Mouse (Mus musculus) thymus, postnatal 0 days (tissue): ENCODE results near the gene Rrnad1. TPM values are rescaled to one million over a fixed set of nuclear protein-coding genes. Genes with fewer than 3 reads are reported as not detected.

ENCODE experiments used
- DNase-seq: peaks from one replicate; pipeline ENCODE4 v3.0.0-alpha.2; 2015; ENCODE audit warnings: low spot score
- polyA plus RNA-seq: library from polyadenylated mRNA; unstranded; fragments of >200 nt; fragmentation: Nextera tagmentation; extraction: Ambion mirVana; gene quantifications from 2 replicates; pipeline ENCODE4 v1.2.1, GENCODE M21; 2015

Rrnad1 gene
- polyA plus RNA-seq, result 15.7 and 16.6 TPM in 2 replicates

GRCm38 (mm10) chr3:87930078-87930795, at the start of gene Rrnad1, which contains the start of gene Isg20l2:
Gene Rrnad1 (minus strand): TSS chr3:87930717.
Gene Isg20l2 (plus strand): TSS chr3:87930314.
- peak; percentile 97 for DNase-seq

DNA sequence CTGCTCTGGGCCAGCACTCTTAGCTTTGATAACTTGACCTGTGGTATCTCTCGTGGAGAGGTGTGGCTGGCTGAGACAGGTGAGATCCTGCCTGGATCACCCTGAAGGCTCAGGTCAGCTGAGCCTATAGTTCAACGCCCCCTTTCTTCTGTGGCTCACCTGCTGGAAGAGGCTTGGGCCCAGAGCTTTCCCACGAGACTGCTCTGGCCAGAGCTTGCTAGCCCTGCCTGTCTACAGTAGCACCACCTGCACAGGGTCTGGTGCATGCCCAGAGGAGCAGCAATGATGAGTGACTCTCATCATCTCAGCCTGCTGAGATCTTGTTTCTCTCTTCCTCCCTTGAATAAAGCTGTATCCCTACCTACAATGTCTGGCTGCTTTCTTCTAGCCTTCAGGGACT, 49.6 kb upstream of the Rrnad1 start:
- no peak for DNase-seq

- DNase-seq, result no peak
These were observed 49.0 kb upstream of the Rrnad1 start for GRCm38 (mm10) chr3:87979493-87979892.

- no peak for DNase-seq
These were observed 44.0 kb upstream of the Rrnad1 start for GRCm38 (mm10) chr3:87974381-87974987.

GRCm38 (mm10) chr3:87973593-87974380, 43.3 kb upstream of the Rrnad1 start:
- no peak for DNase-seq

DNA sequence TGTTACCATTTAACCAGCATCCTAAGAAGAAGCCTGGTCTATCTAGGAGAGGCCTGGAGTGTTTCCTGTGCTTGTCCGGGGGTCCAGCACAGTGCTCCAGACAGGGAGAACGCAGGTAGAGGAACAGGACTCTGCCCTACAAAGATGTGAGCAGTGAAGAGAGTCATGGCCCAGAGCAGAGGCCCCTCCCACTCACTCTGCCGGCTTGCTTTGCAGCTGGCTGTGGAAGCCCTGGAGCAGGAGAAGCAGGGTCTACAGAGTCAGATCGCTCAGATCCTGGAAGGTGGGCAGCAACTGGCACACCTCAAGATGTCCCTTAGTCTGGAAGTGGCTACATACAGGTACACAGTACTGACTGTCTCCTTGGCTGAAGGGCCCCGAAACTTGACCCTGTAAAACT, 42.3 kb upstream of the Rrnad1 start:
- no peak for DNase-seq

DNA sequence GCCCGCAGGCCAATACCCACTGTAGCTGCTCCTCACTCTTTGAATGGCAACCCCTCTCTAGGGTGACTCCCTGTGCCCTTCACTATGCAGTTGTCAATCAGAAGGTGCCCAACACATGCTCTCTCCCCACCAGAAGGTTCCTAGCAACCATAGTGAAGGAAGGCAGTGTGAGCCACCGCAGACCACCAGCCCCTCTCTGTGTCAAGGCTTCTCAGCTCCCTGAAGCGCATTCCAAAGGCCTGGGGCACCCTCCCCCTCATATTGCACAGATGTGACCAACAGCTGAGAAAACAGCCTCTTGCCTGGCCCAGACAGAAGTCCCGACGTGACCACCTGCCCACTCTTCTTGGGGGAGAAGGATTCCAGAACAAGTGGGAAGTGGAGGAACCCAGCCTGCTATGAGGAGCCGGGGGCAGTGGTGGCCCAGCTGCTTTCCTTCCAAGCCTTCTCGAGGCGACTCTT, 41.7 kb upstream of the Rrnad1 start:
- DNase-seq, result no peak

DNA sequence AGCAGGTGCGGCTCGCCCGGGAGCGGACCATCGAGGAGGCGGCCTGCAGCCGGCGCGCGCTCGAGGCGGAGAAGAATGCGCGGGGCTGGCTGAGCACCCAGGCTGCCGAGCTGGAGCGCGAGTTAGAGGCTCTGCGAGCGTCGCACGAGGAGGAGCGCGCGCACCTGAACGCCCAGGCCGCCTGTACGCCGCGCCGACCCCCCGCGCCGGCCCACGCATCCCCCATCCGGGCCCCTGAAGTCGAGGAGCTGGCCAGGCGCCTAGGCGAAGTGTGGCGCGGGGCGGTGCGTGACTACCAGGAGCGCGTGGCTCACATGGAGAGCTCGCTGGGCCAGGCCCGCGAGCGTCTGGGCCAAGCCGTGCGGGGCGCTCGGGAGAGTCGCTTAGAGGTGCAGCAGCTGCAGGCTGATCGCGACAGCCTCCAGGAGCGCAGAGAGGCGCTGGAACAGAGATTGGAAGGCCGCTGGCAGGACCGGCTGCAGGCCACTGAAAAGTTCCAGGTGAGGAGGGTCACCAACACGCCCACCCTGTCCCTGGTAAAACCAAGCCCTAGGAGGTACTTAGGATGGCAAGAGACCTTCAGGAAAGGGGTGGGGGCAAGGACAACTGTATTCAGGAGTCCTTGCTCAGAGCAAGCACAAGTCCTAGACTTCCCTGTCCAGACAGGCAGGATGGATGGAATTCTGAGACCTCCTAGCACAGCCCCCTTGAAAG, 41.1 kb upstream of the Rrnad1 start:
- no peak for DNase-seq

DNA sequence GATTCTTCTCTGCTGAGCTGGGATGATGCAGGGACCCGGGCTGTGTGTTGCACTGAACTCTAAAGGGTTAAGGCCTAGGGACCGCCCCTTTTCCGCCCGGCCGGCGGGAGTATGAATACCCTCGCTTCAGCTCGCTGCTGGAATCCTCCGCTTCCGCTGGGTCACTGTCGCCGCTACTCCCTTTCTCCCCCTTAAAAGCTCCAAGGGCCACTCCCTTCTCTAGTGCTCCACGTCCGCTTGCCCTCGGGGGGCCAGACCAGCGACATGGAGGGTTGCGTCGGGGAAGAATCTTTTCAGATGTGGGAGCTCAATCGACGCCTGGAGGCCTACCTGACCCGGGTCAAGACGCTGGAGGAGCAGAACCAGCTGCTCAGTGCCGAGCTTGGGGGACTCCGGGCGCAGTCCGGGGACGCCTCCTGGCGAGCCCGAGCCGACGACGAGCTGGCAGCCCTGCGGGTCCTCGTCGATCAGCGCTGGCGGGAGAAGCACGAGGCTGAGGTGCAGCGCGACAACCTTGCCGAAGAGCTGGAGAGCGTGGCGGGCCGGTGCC, 40.5 kb upstream of the Rrnad1 start, which contains the start of gene Nes:
Gene Nes, plus strand, starts transcription at position 140 of the 550 bp plus-strand sequence.
- DNase-seq, result peak; percentile 33

DNA sequence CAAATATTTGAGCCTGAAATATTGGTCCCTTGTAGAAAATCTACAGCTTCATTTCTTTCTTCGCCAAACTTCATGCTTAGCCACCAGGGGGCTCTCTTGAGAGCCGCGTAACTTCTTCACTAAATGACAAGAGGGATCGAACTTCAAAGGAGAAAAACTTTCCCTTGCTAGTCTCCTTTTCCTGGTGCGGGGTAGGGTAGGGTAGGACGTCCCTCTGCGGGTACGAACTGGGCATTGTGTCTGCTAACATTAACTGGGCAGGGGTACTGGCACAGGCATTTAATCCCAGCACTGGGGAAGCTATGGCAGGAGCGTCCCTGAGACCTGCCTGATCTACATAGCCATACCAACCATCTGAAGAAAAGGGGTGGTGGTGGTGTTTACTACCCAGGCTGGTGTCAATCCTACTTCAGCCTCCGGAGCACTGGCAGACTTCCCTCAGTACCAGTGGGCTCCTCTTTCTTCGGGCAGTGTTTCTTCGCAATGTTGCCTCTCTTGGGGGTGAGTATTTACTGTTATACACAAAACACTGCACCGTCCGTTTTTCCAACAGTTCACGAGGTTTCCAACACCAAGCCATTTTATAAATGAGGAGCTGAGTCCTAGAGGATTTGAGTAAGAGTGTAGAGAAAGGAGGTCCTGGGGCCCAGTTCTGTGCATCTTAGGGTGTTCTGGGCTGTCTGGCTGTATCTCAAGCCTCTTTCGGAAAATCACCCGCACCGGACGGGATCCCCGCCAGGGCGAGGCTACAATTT, 39.8 kb upstream of the Rrnad1 start:
- DNase-seq, result peak; percentile 81

DNA sequence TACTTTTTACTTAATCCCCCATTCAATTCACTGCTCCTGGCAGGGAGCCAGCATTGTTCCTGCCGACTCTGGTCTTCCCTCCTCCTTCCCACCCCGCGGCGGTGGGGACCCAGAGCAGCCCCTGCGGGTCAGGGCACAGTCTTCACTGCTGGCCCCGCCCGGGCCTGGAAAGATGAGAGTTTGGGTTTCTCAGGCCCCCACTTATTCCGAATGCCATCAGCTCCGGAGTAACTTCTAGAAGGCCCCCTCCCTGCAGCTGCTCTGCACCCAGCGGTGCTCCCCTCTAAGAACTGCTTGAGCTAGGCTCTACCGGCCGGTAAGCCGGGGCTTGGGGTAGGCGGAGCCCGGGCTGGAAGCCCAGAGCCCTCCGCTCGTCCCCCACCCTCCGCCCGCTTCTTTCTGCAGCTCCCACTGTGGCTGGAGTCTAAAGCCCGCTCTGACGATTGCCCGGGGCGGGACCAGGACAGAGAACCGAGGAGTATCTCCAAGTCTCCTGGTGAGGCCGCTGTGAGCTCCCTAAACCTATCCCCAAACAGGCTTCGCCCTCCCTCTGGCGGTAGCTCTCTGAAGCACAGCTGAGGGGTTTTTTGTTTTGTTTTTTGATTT, 30.2 kb upstream of the Rrnad1 start:
- DNase-seq, result peak; percentile 78

DNA sequence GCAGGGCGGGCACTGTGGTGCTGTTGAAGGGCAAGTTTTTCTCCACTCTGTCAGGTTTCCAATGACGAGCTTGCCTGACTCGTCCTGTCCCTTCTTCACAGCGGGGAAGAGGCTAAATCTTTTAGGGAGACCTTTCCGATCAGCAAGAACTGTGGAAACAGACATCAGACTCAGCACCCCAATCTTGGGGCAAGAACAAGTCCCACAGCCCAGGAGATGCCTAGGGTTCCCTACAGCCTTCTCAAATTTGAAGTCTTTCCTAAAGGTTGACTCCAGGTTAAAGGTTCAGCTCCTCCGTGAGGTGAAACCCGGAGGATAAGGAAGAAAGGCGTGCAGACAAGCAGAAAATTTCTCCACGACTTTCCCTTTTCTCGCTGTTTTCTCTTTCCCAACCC, 29.7 kb upstream of the Rrnad1 start:
- no peak for DNase-seq

DNA sequence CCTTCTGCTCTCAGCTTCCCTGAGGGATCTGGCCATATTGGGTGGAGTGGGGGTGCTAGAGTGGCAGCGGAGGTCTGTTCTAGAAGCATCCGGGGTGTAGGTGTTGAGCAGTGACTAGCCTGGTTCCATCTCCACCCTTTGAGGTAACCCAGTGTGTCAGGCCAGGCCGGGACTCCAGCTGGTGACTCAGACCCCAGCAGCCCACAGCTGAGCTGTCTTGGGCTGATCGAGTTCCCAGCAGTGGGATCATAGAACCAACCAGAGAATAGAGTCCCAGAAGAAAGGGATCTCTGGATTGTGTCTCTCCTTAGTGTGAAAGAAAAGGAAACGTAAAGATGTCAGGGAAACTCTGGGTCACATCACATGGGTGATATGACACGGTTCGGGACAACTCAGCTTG, 28.9 kb upstream of the Rrnad1 start:
- no peak for DNase-seq

- no peak for DNase-seq
These were observed 28.4 kb upstream of the Rrnad1 start for GRCm38 (mm10) chr3:87958967-87959366.

DNA sequence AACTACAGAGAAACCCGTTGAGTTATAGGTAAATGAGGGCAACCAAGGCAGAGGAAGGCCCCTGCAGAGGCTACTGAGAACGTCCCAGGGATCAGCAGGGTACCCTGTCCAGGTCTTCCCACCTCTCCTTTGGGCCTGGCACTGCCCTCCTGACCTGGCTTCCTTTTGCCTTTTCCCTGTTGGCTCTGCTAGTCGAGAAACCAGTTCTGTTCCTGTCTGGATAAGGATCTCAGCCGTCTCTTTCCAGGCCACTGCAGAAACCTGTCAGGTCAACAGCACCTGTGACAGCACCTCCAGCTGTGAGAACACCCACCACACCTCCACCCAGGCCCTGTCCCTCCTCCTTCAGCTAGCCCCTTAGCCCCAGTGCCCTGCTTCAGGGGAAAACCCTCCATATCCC, 28.0 kb upstream of the Rrnad1 start:
- no peak for DNase-seq

DNA sequence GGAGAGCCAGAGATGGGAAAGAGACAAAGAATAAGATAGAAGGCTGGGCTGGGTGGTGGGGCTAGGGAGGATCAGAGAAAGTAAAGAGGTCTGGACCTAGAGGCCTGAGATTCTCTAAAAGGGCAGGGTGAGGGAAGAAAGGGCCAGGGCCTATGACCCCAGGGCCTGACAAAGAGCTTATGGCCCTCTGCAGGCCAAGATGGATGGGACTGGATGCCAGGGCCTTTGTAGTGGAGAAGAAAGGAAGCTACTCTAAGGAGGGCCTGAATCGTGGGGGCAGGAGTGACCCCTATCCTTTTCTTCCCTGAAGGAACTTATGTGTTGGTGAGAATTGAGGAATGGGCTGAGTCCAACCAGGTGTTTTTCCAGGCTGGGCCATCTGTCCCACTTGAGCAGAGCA, 27.5 kb upstream of the Rrnad1 start:
- DNase-seq, result no peak

DNA sequence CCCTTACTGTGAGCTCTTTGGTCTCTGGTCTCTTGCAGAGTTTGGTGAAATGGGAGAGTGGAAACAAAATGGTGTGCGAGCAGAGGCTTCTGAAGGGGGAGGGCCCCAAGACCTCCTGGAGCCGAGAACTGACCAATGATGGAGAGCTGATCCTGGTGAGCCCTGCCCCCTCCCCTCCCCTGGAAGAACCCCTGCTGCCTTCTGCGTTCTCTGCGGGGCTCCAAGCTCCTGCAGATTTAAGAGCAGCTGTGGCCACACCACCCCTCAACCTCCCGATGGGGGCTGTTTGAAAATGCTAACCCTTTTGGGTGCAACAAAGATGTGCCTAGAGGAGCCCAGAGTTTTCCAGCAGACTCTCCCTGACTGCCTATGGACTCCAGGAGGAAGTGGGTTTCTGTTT, 21.9 kb upstream of the Rrnad1 start:
- DNase-seq, result no peak

- no peak for DNase-seq
These were observed 21.4 kb upstream of the Rrnad1 start for GRCm38 (mm10) chr3:87951946-87952345.

DNA sequence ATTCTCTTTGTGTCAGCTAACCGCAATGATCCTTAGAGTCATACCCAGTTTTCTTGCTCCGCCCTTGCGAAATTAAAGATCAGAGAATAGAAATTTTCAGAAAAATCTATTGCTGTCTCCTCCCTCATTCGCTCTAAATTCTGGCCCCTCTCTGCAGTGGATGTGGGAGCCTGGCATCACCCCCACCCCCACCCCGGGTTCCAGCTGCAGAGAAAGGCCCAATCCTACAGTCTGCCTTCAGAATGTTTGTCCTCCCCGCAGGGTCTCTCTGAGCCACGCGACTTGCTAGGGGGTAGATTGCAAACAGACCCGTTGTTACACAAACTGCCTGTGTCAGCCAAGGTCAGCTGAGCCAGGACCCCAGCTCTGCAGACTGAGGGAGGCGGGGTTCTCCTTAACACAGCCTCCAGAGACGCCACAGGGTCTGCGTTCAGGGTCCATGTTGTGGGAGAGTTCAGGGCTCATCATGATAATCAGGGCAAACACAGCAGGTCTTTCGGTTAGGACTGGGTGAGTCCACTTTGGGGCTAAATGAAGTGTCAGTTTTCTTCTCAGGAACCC, 19.5 kb upstream of the Rrnad1 start:
- DNase-seq, result no peak
